Mouse (Mus musculus) liver, embryonic 16.5 days (tissue): ENCODE data around the gene Pola2. TPM values are rescaled to one million over a fixed set of nuclear protein-coding genes. Genes with fewer than 3 reads are reported as not detected.

Experiments used
- ATAC-seq: fragments of 200-750 bp; cut with Nextera tagmentation; 2 replicates; pipeline ENCODE4 v1.8.0; 2017; ENCODE audit warnings: low read depth, mild to moderate bottlenecking, moderate number of reproducible peaks, moderate library complexity
- H3K27ac ChIP-seq: fragments of 300-500 bp; sonication (generic); 2 replicates; pipeline ENCODE4 v1.5.1; 2014; ENCODE audit warnings: mild to moderate bottlenecking, low read length
- H3K27me3 ChIP-seq: fragments of 300-500 bp; sonication (generic); 2 replicates; pipeline ENCODE4 v1.6.1; 2014; ENCODE audit warnings: low read depth, low read length, mixed read lengths; ENCODE audit not compliant: control insufficient read depth, insufficient read depth
- H3K36me3 ChIP-seq: fragments of 300-500 bp; sonication (generic); 2 replicates; pipeline ENCODE4 v1.6.1; 2014; ENCODE audit warnings: mild to moderate bottlenecking; ENCODE audit not compliant: control insufficient read depth, insufficient read depth
- H3K4me1 ChIP-seq: fragments of 300-500 bp; sonication (generic); 2 replicates; pipeline ENCODE4 v1.6.1; 2014; ENCODE audit warnings: low read depth, low read length, mixed read lengths; ENCODE audit not compliant: control insufficient read depth
- H3K4me2 ChIP-seq: fragments of 300-500 bp; sonication (generic); 2 replicates; pipeline ENCODE4 v1.6.1; 2014; ENCODE audit warnings: low read depth, low read length, mixed read lengths
- H3K4me3 ChIP-seq: fragments of 300-500 bp; sonication (generic); 2 replicates; pipeline ENCODE4 v1.5.1; 2014; ENCODE audit warnings: low read depth, mild to moderate bottlenecking, low read length
- H3K9ac ChIP-seq: fragments of 300-500 bp; sonication (generic); 2 replicates; pipeline ENCODE4 v1.6.1; 2014; ENCODE audit warnings: low read depth, low read length
- H3K9me3 ChIP-seq: fragments of 300-500 bp; sonication (generic); replicated peaks from 2 replicates; pipeline ENCODE4 v1.6.1; 2016; ENCODE audit warnings: low read length; ENCODE audit not compliant: control insufficient read depth
- WGBS: fragments of 180-500 bp; shearing (Covaris S2); extraction: QIAGEN DNeasy Blood & Tissue Kit; methylation state at CpG from one replicate; pipeline ENCODE4 v1.1.7; 2014; ENCODE audit not compliant: insufficient replicate concordance; 5-methylcytosine and 5-hydroxymethylcytosine counted together
- polyA plus RNA-seq: library from polyadenylated mRNA; unstranded; fragments of >200 nt; fragmentation: Nextera tagmentation; extraction: Ambion mirVana; gene quantifications from 2 replicates; pipeline ENCODE4 v1.2.1, GENCODE M21; 2015

Pola2 gene
- polyA plus RNA-seq = 47.2 and 48.6 TPM in 2 replicates

DNA sequence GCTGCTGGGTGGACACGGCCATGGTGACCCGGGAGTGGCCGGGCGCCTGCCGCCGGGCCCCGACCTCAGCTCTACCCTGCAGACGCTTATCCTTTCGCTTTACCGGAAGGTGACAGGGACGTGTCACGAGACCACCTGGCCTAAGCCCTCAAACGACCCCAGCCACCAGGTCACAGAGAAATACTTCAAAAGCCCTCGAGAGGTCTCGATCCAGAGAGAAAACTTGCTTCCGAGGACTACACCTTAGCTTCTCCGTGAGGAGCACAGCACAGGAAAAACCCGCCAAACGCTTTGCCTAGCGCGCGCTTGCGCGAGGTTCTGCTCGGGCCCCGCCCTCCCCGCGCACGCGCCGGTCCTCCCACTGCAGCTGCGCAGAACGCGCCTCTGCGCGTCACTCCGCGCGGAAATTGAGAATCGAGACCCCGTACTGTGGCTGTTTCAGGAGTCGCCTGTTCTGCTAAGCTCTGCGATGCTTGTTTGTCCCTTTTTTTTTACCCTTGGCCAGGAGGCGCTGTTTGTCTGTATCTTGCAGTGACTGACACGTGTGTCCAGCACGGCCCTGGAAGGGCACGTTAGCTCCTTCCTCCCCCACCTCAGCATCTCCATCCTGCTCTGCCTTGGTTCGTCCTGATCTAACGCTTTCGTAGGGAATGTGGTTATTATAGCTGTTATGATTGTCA is at the start of gene Pola2:
Pola2 (minus strand) TSS at position 320 of the 680 bp plus-strand sequence.
- peak within 1 kb of the TSS; percentile 79 for H3K9ac ChIP-seq
- no peaks in the 10 kb centered on the region for H3K9me3 ChIP-seq
- no peaks in the 10 kb centered on the region for H3K27me3 ChIP-seq
- H3K27ac ChIP-seq = peak within 1 kb of the TSS; percentile 81
- peak within 1 kb of the TSS; percentile 84 for H3K4me3 ChIP-seq
- H3K4me2 ChIP-seq = peak within 1 kb of the TSS; percentile 85
- H3K36me3 ChIP-seq = peaks cover 4% of the 10 kb centered on the region; the same call in 1 of the 2 replicates
- H3K4me1 ChIP-seq = peaks cover 59% of the 10 kb centered on the region
- ATAC-seq = peak; percentile 64
- under 1% methylated on average over 50 of the region's 50 CpGs for WGBS

DNA sequence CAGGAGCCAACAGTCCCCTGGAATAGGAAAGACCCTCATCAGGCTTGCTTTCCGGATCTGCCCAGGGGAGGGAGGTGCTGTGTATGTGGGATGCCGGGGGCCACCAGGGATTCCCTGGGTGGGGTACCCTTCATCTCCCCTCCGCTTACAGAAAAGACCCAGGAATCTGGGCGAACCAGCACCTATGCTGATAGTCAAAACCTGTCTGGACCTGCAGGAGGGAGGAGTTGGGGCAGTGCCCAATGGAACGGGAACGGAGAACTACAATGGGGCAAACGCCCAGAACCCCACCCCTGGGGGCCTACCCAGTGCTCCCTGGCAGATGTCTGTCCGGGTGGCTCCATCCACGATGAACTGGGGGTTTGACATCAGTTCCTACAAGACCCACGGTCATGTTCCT is 49.7 kb upstream of the Pola2 start:
- Histone ChIP-seq H3K4me2 (peak overlapping the region; percentile 96), H3K9me3 (no peaks in the 10 kb centered on the region), H3K4me3 (peak overlapping the region; percentile 74), H3K4me1 (peaks cover 46% of the 10 kb centered on the region), H3K27me3 (no peaks in the 10 kb centered on the region), H3K36me3 (peaks cover 26% of the 10 kb centered on the region), H3K27ac (peak overlapping the region; percentile 42; the same call in 1 of the 2 replicates), H3K9ac (peak overlapping the region; percentile 83)
- 78% methylated on average over 10 of the region's 10 CpGs for WGBS
- no peak for ATAC-seq

GRCm38 (mm10) chr19:6009137-6009536 is 45.1 kb upstream of the Pola2 start:
- H3K4me3 ChIP-seq = no peak overlapping the region
- peaks cover 12% of the 10 kb centered on the region for H3K4me1 ChIP-seq
- no peaks in the 10 kb centered on the region for H3K9me3 ChIP-seq
- H3K27me3 ChIP-seq = no peaks in the 10 kb centered on the region
- H3K36me3 ChIP-seq = peaks cover 47% of the 10 kb centered on the region
- no peak overlapping the region for H3K27ac ChIP-seq
- no peak overlapping the region for H3K4me2 ChIP-seq
- WGBS = 91% methylated on average over 8 of the region's 8 CpGs
- no peak for ATAC-seq
- no peak overlapping the region for H3K9ac ChIP-seq

DNA sequence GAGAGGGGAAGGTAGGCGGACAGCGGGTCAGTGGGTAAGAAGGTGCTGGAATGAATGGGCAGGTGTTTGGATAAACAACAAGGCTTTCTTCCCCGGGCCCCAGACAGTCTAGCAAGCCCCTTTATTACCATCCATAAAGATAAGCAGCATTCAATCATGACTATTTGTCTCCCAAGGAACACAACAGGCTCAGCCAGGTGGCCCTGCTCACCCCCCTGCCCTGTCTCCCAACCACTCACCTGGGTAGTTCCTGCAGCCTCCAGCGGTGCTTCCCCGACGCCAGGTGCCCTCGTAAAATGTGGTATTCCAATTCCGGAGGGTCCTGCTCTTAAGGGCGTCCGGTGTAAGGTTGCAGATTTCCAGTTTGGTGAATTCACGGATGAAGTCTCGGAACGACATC is 43.0 kb upstream of the Pola2 start:
- H3K4me2 ChIP-seq = no peak overlapping the region
- no peaks in the 10 kb centered on the region for H3K9me3 ChIP-seq
- no peak for ATAC-seq
- H3K27me3 ChIP-seq = no peaks in the 10 kb centered on the region
- H3K27ac ChIP-seq = no peak overlapping the region
- no peak overlapping the region for H3K9ac ChIP-seq
- H3K4me1 ChIP-seq = no peaks in the 10 kb centered on the region
- 90% methylated on average over 13 of the region's 13 CpGs for WGBS
- H3K36me3 ChIP-seq = peaks cover 50% of the 10 kb centered on the region
- H3K4me3 ChIP-seq = no peak overlapping the region

DNA sequence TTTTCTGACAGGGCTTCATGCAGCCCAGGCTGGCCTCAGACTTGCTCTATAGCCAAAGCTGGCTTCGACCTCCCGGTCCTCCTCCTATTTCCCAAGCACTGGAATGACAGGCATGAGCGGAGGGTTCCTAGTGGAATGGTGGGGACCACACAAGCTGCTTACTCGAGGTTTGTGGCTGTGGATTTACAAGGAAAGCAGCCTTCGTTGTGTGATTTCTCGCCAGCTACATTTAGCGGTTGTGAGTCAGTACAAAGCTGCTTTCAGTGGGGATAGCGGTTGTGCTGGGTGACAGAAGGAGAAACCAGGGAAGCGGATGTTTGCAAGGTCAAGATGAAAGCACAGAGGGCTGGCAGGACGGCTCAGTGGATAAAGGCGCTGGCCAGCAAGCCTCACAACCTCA is 41.5 kb upstream of the Pola2 start:
- H3K4me1 ChIP-seq = no peaks in the 10 kb centered on the region
- 79% methylated on average over 11 of the region's 11 CpGs for WGBS
- ATAC-seq = no peak
- H3K36me3 ChIP-seq = peaks cover 43% of the 10 kb centered on the region
- no peak overlapping the region for H3K27ac ChIP-seq
- H3K27me3 ChIP-seq = no peaks in the 10 kb centered on the region
- no peak overlapping the region for H3K4me3 ChIP-seq
- no peak overlapping the region for H3K9ac ChIP-seq
- H3K4me2 ChIP-seq = no peak overlapping the region
- H3K9me3 ChIP-seq = no peaks in the 10 kb centered on the region

- Histone ChIP-seq H3K27me3 (no peaks in the 10 kb centered on the region), H3K4me1 (no peaks in the 10 kb centered on the region; the same call in 1 of the 2 replicates), H3K4me2 (no peak overlapping the region), H3K4me3 (no peak overlapping the region), H3K36me3 (peaks cover 23% of the 10 kb centered on the region), H3K9ac (no peak overlapping the region), H3K9me3 (no peaks in the 10 kb centered on the region), H3K27ac (no peak overlapping the region)
- 77% methylated on average over 5 of the region's 5 CpGs for WGBS
- ATAC-seq = no peak
These were observed 36.0 kb upstream of the Pola2 start for GRCm38 (mm10) chr19:5999969-6000368.

DNA sequence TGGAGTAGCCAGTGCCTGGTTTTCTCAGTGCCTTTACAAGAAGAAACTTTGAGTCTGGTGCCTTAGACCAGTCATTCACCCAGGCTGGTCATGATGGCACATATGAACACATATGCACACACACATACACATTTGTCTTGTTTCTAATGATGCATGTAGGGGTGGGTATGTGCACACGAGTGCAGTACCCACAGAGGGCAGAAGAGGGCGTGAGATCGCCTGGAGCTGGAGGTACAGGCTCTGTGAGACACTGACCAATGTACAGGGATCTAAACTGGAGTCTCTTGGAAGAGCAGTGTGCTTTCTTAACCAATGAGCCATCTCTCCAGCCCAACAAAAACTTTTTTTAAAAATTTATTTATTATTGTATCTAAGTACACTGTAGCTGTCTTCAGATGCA is 34.2 kb upstream of the Pola2 start:
- ATAC-seq = no peak
- 89% methylated on average over 3 of the region's 3 CpGs for WGBS
- H3K36me3 ChIP-seq = peaks cover 31% of the 10 kb centered on the region
- no peaks in the 10 kb centered on the region for H3K27me3 ChIP-seq
- no peaks in the 10 kb centered on the region; the same call in 1 of the 2 replicates for H3K4me1 ChIP-seq
- no peak overlapping the region for H3K4me2 ChIP-seq
- no peak overlapping the region for H3K27ac ChIP-seq
- H3K9ac ChIP-seq = no peak overlapping the region
- H3K9me3 ChIP-seq = no peaks in the 10 kb centered on the region
- no peak overlapping the region for H3K4me3 ChIP-seq

DNA sequence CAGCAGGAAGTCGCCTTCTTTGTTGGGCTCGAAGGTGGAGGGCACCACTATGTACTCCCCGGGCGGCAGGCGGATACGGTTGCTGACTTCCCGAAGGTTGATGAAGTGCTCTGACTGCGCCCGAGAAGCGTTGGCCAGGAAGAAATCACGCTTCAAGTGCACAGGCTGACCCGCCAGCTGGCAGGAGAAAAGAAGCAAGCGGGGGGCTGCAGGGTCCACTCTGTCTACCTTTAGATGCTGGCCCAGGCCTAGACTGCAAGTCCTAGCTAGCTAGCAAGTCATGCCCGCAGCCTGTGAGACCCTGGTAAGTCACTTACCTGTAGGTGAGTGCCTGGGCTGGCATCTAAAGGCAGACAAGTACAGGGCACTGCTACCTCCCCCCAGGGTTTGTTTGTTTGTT is 30.7 kb upstream of the Pola2 start:
- Histone ChIP-seq H3K4me2 (no peak overlapping the region), H3K9ac (no peak overlapping the region), H3K36me3 (peaks cover 37% of the 10 kb centered on the region), H3K27ac (no peak overlapping the region), H3K9me3 (no peaks in the 10 kb centered on the region), H3K4me3 (no peak overlapping the region), H3K27me3 (no peaks in the 10 kb centered on the region), H3K4me1 (peaks cover 4% of the 10 kb centered on the region)
- WGBS = 89% methylated on average over 14 of the region's 14 CpGs
- ATAC-seq = no peak

DNA sequence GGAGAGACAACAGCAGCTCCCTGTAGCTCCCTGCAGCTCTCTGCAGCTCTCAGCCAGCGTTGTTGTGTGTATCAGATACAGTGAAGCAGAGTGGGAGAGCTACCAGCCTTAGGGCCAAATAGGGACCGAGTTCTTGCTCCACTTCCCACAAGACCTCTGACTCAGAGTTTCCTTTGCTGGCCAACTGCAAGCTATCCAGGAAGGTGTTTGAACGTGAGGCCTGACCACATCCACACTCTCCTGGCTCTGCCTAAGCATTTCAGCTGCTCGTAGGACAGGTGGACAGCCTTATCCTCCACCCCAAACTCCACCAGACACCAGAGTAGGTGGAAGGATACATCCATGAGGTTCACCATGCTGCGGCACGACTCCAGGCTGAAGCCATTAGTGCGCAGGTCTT is 28.0 kb upstream of the Pola2 start:
- Histone ChIP-seq H3K4me2 (no peak overlapping the region), H3K9ac (no peak overlapping the region), H3K36me3 (peaks cover 29% of the 10 kb centered on the region), H3K27ac (peak overlapping the region; percentile 18; the same call in 1 of the 2 replicates), H3K4me3 (no peak overlapping the region), H3K27me3 (no peaks in the 10 kb centered on the region), H3K9me3 (no peaks in the 10 kb centered on the region), H3K4me1 (peaks cover 22% of the 10 kb centered on the region)
- ATAC-seq = no peak
- WGBS = 63% methylated on average over 7 of the region's 7 CpGs
